Mouse (Mus musculus): ENCODE measurements around the gene Gpr82.

Gpr82 gene

GRCm38 (mm10) chrX:13705051-13705450 is 43.9 kb downstream of the Gpr82 start:
- DNase-seq = no peak

- peak; percentile 56 for DNase-seq
These were observed 49.0 kb downstream of the Gpr82 start for GRCm38 (mm10) chrX:13710174-13710573.

All from kidney, adult 9 months (tissue).